Mouse (Mus musculus) C2C12 (cell line): Measurements from ENCODE around the gene Csnk2a1.

Source experiments
- CTCF ChIP-seq: IDR thresholded peaks from one replicate; pipeline ENCODE4 v1.5.1; 2011; ENCODE audit not compliant: control insufficient read depth, insufficient read depth, insufficient read length
- MAX ChIP-seq: IDR thresholded peaks from one replicate; pipeline ENCODE4 v1.6.1; 2011; ENCODE audit warnings: mild to moderate bottlenecking, control low read depth
- USF1 ChIP-seq: IDR thresholded peaks from one replicate; pipeline ENCODE4 v1.6.1; 2011; ENCODE audit warnings: low read depth, mild to moderate bottlenecking, control low read depth, moderate library complexity

DNA sequence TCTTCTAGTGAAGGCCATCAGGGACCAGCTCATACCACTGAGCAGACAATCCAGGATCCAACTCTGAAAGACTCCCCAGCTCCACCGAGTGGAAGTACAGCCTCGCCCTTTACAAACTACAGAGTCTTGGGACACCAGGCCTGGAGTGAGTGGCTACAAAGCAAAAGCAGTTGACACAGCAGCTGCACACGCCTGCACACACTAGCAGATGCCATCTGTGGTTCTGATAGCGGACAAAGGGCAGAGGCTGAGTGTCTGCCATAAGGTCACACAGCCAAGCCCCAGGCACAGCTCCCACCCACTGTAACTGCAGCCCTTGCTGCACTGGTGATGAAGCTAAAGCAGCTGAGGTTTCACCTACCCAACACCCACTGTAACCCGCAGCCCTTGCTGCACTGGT, 94.9 kb downstream of the Csnk2a1 start:
- TF ChIP-seq CTCF (no peak), MAX (no peak), USF1 (no peak)
